Mouse (Mus musculus) lung, postnatal 14 days (tissue): Measurements from ENCODE around the gene Kcnj10.

Experiments used
- DNase-seq: peaks from one replicate; pipeline ENCODE4 v3.0.0; 2021

Kcnj10 gene

GRCm38 (mm10) chr1:172333512-172333911, 7.5 kb upstream of the Kcnj10 start:
- no peak for DNase-seq

- DNase-seq = no peak
Measured at GRCm38 (mm10) chr1:172335804-172336203, 5.2 kb upstream of the Kcnj10 start.

- DNase-seq = no peak
Measured at GRCm38 (mm10) chr1:172337411-172338185, 3.4 kb upstream of the Kcnj10 start.

GRCm38 (mm10) chr1:172341386-172341785, 376 bp downstream of the Kcnj10 start:
- no peak for DNase-seq

- no peak for DNase-seq
Measured at GRCm38 (mm10) chr1:172342729-172343128, 1.7 kb downstream of the Kcnj10 start.

- no peak for DNase-seq
Measured at GRCm38 (mm10) chr1:172343914-172344313, 2.9 kb downstream of the Kcnj10 start.

GRCm38 (mm10) chr1:172344820-172345219, 3.8 kb downstream of the Kcnj10 start:
- no peak for DNase-seq

- DNase-seq = no peak
Measured at GRCm38 (mm10) chr1:172346707-172347106, 5.7 kb downstream of the Kcnj10 start.

- DNase-seq = no peak
Measured at GRCm38 (mm10) chr1:172347382-172347781, 6.4 kb downstream of the Kcnj10 start.

- no peak for DNase-seq
Measured at GRCm38 (mm10) chr1:172349504-172349903, 8.5 kb downstream of the Kcnj10 start.

- no peak for DNase-seq
Measured at GRCm38 (mm10) chr1:172349916-172350812, 9.2 kb downstream of the Kcnj10 start.

- DNase-seq = no peak
Measured at GRCm38 (mm10) chr1:172352001-172352400, 11.0 kb downstream of the Kcnj10 start.

GRCm38 (mm10) chr1:172352453-172352852, 11.4 kb downstream of the Kcnj10 start:
- DNase-seq = no peak

- no peak for DNase-seq
Measured at GRCm38 (mm10) chr1:172355336-172355735, 14.3 kb downstream of the Kcnj10 start.

GRCm38 (mm10) chr1:172357550-172357949, 16.5 kb downstream of the Kcnj10 start:
- DNase-seq = peak; percentile 66

GRCm38 (mm10) chr1:172358341-172358740, 17.3 kb downstream of the Kcnj10 start:
- no peak for DNase-seq

GRCm38 (mm10) chr1:172364684-172365083, 23.7 kb downstream of the Kcnj10 start:
- DNase-seq = peak; percentile 62

GRCm38 (mm10) chr1:172368768-172369418, 27.9 kb downstream of the Kcnj10 start:
- peak; percentile 70 for DNase-seq

GRCm38 (mm10) chr1:172376198-172376667, 35.2 kb downstream of the Kcnj10 start, which contains the start of gene Pigm:
TSS of gene Pigm (plus strand) at chr1:172376546.
- DNase-seq = peak; percentile 98

GRCm38 (mm10) chr1:172376758-172377458, 35.9 kb downstream of the Kcnj10 start:
- peak; percentile 11 for DNase-seq

GRCm38 (mm10) chr1:172380066-172380465, 39.1 kb downstream of the Kcnj10 start:
- peak; percentile 34 for DNase-seq

- DNase-seq = no peak
Measured at GRCm38 (mm10) chr1:172382090-172382489, 41.1 kb downstream of the Kcnj10 start.
